Mouse (Mus musculus) MEL (cell line): ENCODE data around the gene Jmjd1c.

ENCODE experiments used
- CTCF ChIP-seq, 3 experiments: IDR thresholded peaks in 2 of 3; conservative IDR thresholded peaks in 1 of 3; 2 replicates each; pipeline ENCODE4 v1.5.1; 2011 to 2012; ENCODE audit warnings: low read length in 3 of 3, low read depth in 2 of 3, mild to moderate bottlenecking in 2 of 3, improper control_type of control experiment in 1 of 3, inconsistent platforms in 1 of 3, mixed read lengths in 1 of 3, moderate library complexity in 1 of 3; ENCODE audit not compliant: control insufficient read depth in 1 of 3, insufficient read depth in 1 of 3, poor library complexity in 1 of 3, severe bottlenecking in 1 of 3
- EP300 ChIP-seq, 2 experiments: IDR thresholded peaks; 2 replicates each; pipeline ENCODE4 v1.6.1; 2011; ENCODE audit warnings: improper control_type of control experiment in 2 of 2, low read length in 2 of 2, low read depth in 1 of 2, mild to moderate bottlenecking in 1 of 2
- GATA1 ChIP-seq: IDR thresholded peaks from 2 replicates; pipeline ENCODE4 v1.6.1; 2011; ENCODE audit warnings: low read depth, low read length, improper control_type of control experiment
- TCF12 ChIP-seq: IDR thresholded peaks from 2 replicates; pipeline ENCODE4 v1.6.1; 2014; ENCODE audit warnings: low read depth, mild to moderate bottlenecking, inconsistent platforms, low read length, improper control_type of control experiment, moderate library complexity

GRCm38 (mm10) chr10:67287877-67288276 is 192.0 kb downstream of the Jmjd1c start:
- TF ChIP-seq TCF12: no peak
- TF ChIP-seq CTCF (IDR thresholded peaks at IDR 0.05 in 2 of 3, conservative IDR thresholded peaks at IDR 0.05 in 1 of 3; ENCODE audit: control insufficient read depth in 1 of 3, insufficient read depth in 1 of 3, low read depth in 2 of 3, low read length in 3 of 3, poor library complexity in 1 of 3, severe bottlenecking in 1 of 3): no peak
- TF ChIP-seq EP300 (IDR thresholded peaks at IDR 0.05; ENCODE audit: low read depth in 1 of 2, low read length in 2 of 2): no peak
- no peak for TF ChIP-seq GATA1
